Mouse (Mus musculus): ENCODE measurements at regions not wholly inside any gene's neighbourhood (a gene's known extent, or its start where the extent isn't known, plus 50 kb on each side); places are given as distances from the start of the nearest gene placed in this dataset.
A peak's percentile ranks its signal among the peaks of the same experiment; 100 is the strongest.

GRCm38 (mm10) chr13:44206448-44206847 is 421.9 kb downstream of the Cd83 start:
- Histone ChIP-seq H3K4me1 (ENCODE audit: insufficient read depth, low read length) (peaks cover 21% of the 10 kb centered on the region), H3K27ac (ENCODE audit: low read length) (no peak overlapping the region), H3K4me3 (ENCODE audit: low read length) (no peak overlapping the region), H3K9me3 (ENCODE audit: low read length) (no peaks in the 10 kb centered on the region), H3K36me3 (ENCODE audit: insufficient read depth, low read length) (no peaks in the 10 kb centered on the region), H3K4me2 (replicated peaks; ENCODE audit: low read depth, low read length) (no peak overlapping the region), H3K27me3 (ENCODE audit: insufficient read depth, low read length) (peaks cover 2% of the 10 kb centered on the region; the same call in 1 of the 2 replicates), H3K9ac (replicated peaks; ENCODE audit: low read length) (no peak overlapping the region)
- 92% methylated on average over 4 of the region's 4 CpGs for WGBS
- ATAC-seq (ENCODE audit: low FRiP score, low TSS enrichment), result no peak

- WGBS, result 73% methylated on average over 11 of the region's 11 CpGs
- Histone ChIP-seq H3K4me1 (ENCODE audit: insufficient read depth, low read length) (peaks cover 21% of the 10 kb centered on the region), H3K4me3 (ENCODE audit: low read length) (no peak overlapping the region), H3K9ac (replicated peaks; ENCODE audit: low read length) (no peak overlapping the region), H3K4me2 (replicated peaks; ENCODE audit: low read depth, low read length) (no peak overlapping the region), H3K27me3 (ENCODE audit: insufficient read depth, low read length) (peaks cover 2% of the 10 kb centered on the region; the same call in 1 of the 2 replicates), H3K27ac (ENCODE audit: low read length) (no peak overlapping the region), H3K9me3 (ENCODE audit: low read length) (no peaks in the 10 kb centered on the region), H3K36me3 (ENCODE audit: insufficient read depth, low read length) (no peaks in the 10 kb centered on the region)
- no peak for ATAC-seq (ENCODE audit: low FRiP score, low TSS enrichment)
Observed at GRCm38 (mm10) chr13:44207400-44208005, 422.9 kb downstream of the Cd83 start.

- peak overlapping the region; percentile 35 for H3K9ac ChIP-seq (replicated peaks; ENCODE audit: low read length)
- H3K27ac ChIP-seq (ENCODE audit: low read length), result no peak overlapping the region
- H3K4me1 ChIP-seq (ENCODE audit: insufficient read depth, low read length), result peaks cover 23% of the 10 kb centered on the region
- WGBS, result 6% methylated on average over 11 of the region's 11 CpGs
- H3K9me3 ChIP-seq (ENCODE audit: low read length), result no peaks in the 10 kb centered on the region
- H3K4me2 ChIP-seq (replicated peaks; ENCODE audit: low read depth, low read length), result peak overlapping the region; percentile 39
- no peak for ATAC-seq (ENCODE audit: low FRiP score, low TSS enrichment)
- H3K36me3 ChIP-seq (ENCODE audit: insufficient read depth, low read length), result no peaks in the 10 kb centered on the region
- no peak overlapping the region for H3K4me3 ChIP-seq (ENCODE audit: low read length)
- H3K27me3 ChIP-seq (ENCODE audit: insufficient read depth, low read length), result peaks cover 2% of the 10 kb centered on the region; the same call in 1 of the 2 replicates
Observed at GRCm38 (mm10) chr13:44209036-44209435, 424.5 kb downstream of the Cd83 start.

GRCm38 (mm10) chr13:44210123-44210522 is 425.5 kb downstream of the Cd83 start:
- WGBS, result 40% methylated on average over 6 of the region's 6 CpGs
- ATAC-seq (ENCODE audit: low FRiP score, low TSS enrichment), result no peak
- H3K9me3 ChIP-seq (ENCODE audit: low read length), result no peaks in the 10 kb centered on the region
- peaks cover 2% of the 10 kb centered on the region; the same call in 1 of the 2 replicates for H3K27me3 ChIP-seq (ENCODE audit: insufficient read depth, low read length)
- H3K27ac ChIP-seq (ENCODE audit: low read length), result no peak overlapping the region
- H3K4me1 ChIP-seq (ENCODE audit: insufficient read depth, low read length), result peaks cover 25% of the 10 kb centered on the region
- H3K4me2 ChIP-seq (replicated peaks; ENCODE audit: low read depth, low read length), result no peak overlapping the region
- no peak overlapping the region for H3K9ac ChIP-seq (replicated peaks; ENCODE audit: low read length)
- no peaks in the 10 kb centered on the region for H3K36me3 ChIP-seq (ENCODE audit: insufficient read depth, low read length)
- no peak overlapping the region for H3K4me3 ChIP-seq (ENCODE audit: low read length)

GRCm38 (mm10) chr13:44212356-44212755 is 427.8 kb downstream of the Cd83 start:
- Histone ChIP-seq H3K27ac (ENCODE audit: low read length) (no peak overlapping the region), H3K9ac (replicated peaks; ENCODE audit: low read length) (no peak overlapping the region), H3K4me3 (ENCODE audit: low read length) (no peak overlapping the region), H3K36me3 (ENCODE audit: insufficient read depth, low read length) (no peaks in the 10 kb centered on the region), H3K4me1 (ENCODE audit: insufficient read depth, low read length) (peaks cover 25% of the 10 kb centered on the region), H3K27me3 (ENCODE audit: insufficient read depth, low read length) (peaks cover 2% of the 10 kb centered on the region; the same call in 1 of the 2 replicates), H3K4me2 (replicated peaks; ENCODE audit: low read depth, low read length) (no peak overlapping the region), H3K9me3 (ENCODE audit: low read length) (no peaks in the 10 kb centered on the region)
- WGBS, result 72% methylated on average over 4 of the region's 4 CpGs
- no peak for ATAC-seq (ENCODE audit: low FRiP score, low TSS enrichment)

GRCm38 (mm10) chr13:44212936-44213335 is 428.4 kb downstream of the Cd83 start:
- no peak overlapping the region for H3K9ac ChIP-seq (replicated peaks; ENCODE audit: low read length)
- H3K27ac ChIP-seq (ENCODE audit: low read length), result no peak overlapping the region
- peaks cover 2% of the 10 kb centered on the region; the same call in 1 of the 2 replicates for H3K27me3 ChIP-seq (ENCODE audit: insufficient read depth, low read length)
- ATAC-seq (ENCODE audit: low FRiP score, low TSS enrichment), result no peak
- no peaks in the 10 kb centered on the region for H3K36me3 ChIP-seq (ENCODE audit: insufficient read depth, low read length)
- no peak overlapping the region for H3K4me3 ChIP-seq (ENCODE audit: low read length)
- WGBS, result 71% methylated on average over 11 of the region's 11 CpGs
- H3K4me2 ChIP-seq (replicated peaks; ENCODE audit: low read depth, low read length), result no peak overlapping the region
- no peaks in the 10 kb centered on the region for H3K9me3 ChIP-seq (ENCODE audit: low read length)
- H3K4me1 ChIP-seq (ENCODE audit: insufficient read depth, low read length), result peaks cover 26% of the 10 kb centered on the region

GRCm38 (mm10) chr13:44218266-44218665 is 433.7 kb downstream of the Cd83 start:
- Histone ChIP-seq H3K4me2 (replicated peaks; ENCODE audit: low read depth, low read length) (no peak overlapping the region), H3K4me1 (ENCODE audit: insufficient read depth, low read length) (peaks cover 27% of the 10 kb centered on the region), H3K4me3 (ENCODE audit: low read length) (no peak overlapping the region), H3K27me3 (ENCODE audit: insufficient read depth, low read length) (no peaks in the 10 kb centered on the region), H3K9me3 (ENCODE audit: low read length) (no peaks in the 10 kb centered on the region), H3K27ac (ENCODE audit: low read length) (no peak overlapping the region), H3K36me3 (ENCODE audit: insufficient read depth, low read length) (no peaks in the 10 kb centered on the region), H3K9ac (replicated peaks; ENCODE audit: low read length) (no peak overlapping the region)
- WGBS, result 45% methylated on average over 8 of the region's 8 CpGs
- peak; percentile 66 for ATAC-seq (ENCODE audit: low FRiP score, low TSS enrichment)

GRCm38 (mm10) chr13:44221721-44222120 is 437.1 kb downstream of the Cd83 start:
- Histone ChIP-seq H3K27me3 (ENCODE audit: insufficient read depth, low read length) (no peaks in the 10 kb centered on the region), H3K9me3 (ENCODE audit: low read length) (peaks cover 8% of the 10 kb centered on the region), H3K4me3 (ENCODE audit: low read length) (no peak overlapping the region), H3K36me3 (ENCODE audit: insufficient read depth, low read length) (no peaks in the 10 kb centered on the region), H3K9ac (replicated peaks; ENCODE audit: low read length) (no peak overlapping the region), H3K27ac (ENCODE audit: low read length) (peak overlapping the region; percentile 17; the same call in 1 of the 2 replicates), H3K4me2 (replicated peaks; ENCODE audit: low read depth, low read length) (no peak overlapping the region), H3K4me1 (ENCODE audit: insufficient read depth, low read length) (peaks cover 22% of the 10 kb centered on the region)
- 36% methylated on average over 5 of the region's 5 CpGs for WGBS
- ATAC-seq (ENCODE audit: low FRiP score, low TSS enrichment), result no peak

- Histone ChIP-seq H3K4me3 (ENCODE audit: low read length) (no peak overlapping the region), H3K4me1 (ENCODE audit: insufficient read depth, low read length) (peaks cover 22% of the 10 kb centered on the region), H3K27me3 (ENCODE audit: insufficient read depth, low read length) (no peaks in the 10 kb centered on the region), H3K9me3 (ENCODE audit: low read length) (peaks cover 8% of the 10 kb centered on the region), H3K36me3 (ENCODE audit: insufficient read depth, low read length) (no peaks in the 10 kb centered on the region), H3K27ac (ENCODE audit: low read length) (no peak overlapping the region; the same call in 1 of the 2 replicates), H3K4me2 (replicated peaks; ENCODE audit: low read depth, low read length) (no peak overlapping the region), H3K9ac (replicated peaks; ENCODE audit: low read length) (no peak overlapping the region)
- ATAC-seq (ENCODE audit: low FRiP score, low TSS enrichment), result no peak
Observed at GRCm38 (mm10) chr13:44222335-44222734, 437.8 kb downstream of the Cd83 start.

GRCm38 (mm10) chr13:44227706-44228459 is 443.3 kb downstream of the Cd83 start:
- Histone ChIP-seq H3K27me3 (ENCODE audit: insufficient read depth, low read length) (no peaks in the 10 kb centered on the region), H3K4me3 (ENCODE audit: low read length) (no peak overlapping the region), H3K4me1 (ENCODE audit: insufficient read depth, low read length) (peaks cover 34% of the 10 kb centered on the region), H3K27ac (ENCODE audit: low read length) (no peak overlapping the region), H3K36me3 (ENCODE audit: insufficient read depth, low read length) (no peaks in the 10 kb centered on the region), H3K9me3 (ENCODE audit: low read length) (peaks cover 8% of the 10 kb centered on the region), H3K4me2 (replicated peaks; ENCODE audit: low read depth, low read length) (peak overlapping the region; percentile 37; the same call in 1 of the 2 replicates), H3K9ac (replicated peaks; ENCODE audit: low read length) (no peak overlapping the region)
- ATAC-seq (ENCODE audit: low FRiP score, low TSS enrichment), result no peak
- WGBS, result 77% methylated on average over 14 of the region's 14 CpGs

Measured in kidney, embryonic 16.5 days (tissue).